Mouse (Mus musculus) spleen, adult 2 months (tissue): ENCODE results near the gene Gls2.

ENCODE experiments used
- CTCF ChIP-seq: fragments of 200-500 bp; IDR thresholded peaks from 2 replicates; pipeline ENCODE4 v1.5.1; 2011; ENCODE audit warnings: mild to moderate bottlenecking, inconsistent platforms; ENCODE audit not compliant: insufficient read depth, insufficient read length, insufficient replicate concordance; ENCODE audit errors: extremely low read depth
- POLR2A ChIP-seq: fragments of 200-500 bp; IDR thresholded peaks from 2 replicates; pipeline ENCODE4 v1.6.1; 2011; ENCODE audit warnings: low read depth, low read length, inconsistent platforms

DNA sequence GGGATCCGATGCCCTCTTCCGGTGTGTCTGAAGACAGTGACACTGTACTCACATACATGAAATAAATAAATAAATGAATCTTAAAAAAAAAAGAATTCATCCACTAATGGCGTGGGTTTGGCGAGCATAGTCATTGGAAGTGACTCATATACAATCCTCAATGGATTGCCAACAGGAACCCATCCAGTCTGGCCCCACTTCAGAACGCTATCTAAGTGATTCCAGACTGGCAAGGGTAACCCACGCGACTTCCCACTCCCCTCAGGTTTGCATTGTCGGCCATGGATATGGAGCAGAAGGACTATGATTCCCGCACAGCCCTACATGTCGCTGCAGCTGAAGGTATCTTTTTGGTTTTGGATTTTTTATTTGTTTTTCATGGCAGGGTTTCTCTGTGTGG is 14.1 kb downstream of the Gls2 start:
- TF ChIP-seq CTCF, result no peak
- no peak for TF ChIP-seq POLR2A
